Mouse (Mus musculus): Measurements from ENCODE around the gene Hes2. TPM values are rescaled to one million over a fixed set of nuclear protein-coding genes. Genes with fewer than 3 reads are reported as not detected.

Hes2 gene
- total and polyA plus RNA-seq, 3 experiments, result not detected

- no peak for DNase-seq
These were observed 2.1 kb downstream of the Hes2 start for GRCm38 (mm10) chr4:152160748-152161147.

GRCm38 (mm10) chr4:152161601-152162000, 2.9 kb downstream of the Hes2 start:
- DNase-seq, result no peak

- no peak for DNase-seq
These were observed 4.1 kb downstream of the Hes2 start for GRCm38 (mm10) chr4:152162748-152163147.

GRCm38 (mm10) chr4:152165036-152165931, 6.6 kb downstream of the Hes2 start:
- DNase-seq, result peak; percentile 60

GRCm38 (mm10) chr4:152168052-152168451, 9.4 kb downstream of the Hes2 start:
- DNase-seq, result no peak

- DNase-seq, result no peak
These were observed 10.4 kb downstream of the Hes2 start for GRCm38 (mm10) chr4:152169103-152169502.

- DNase-seq, result no peak
These were observed 11.6 kb downstream of the Hes2 start for GRCm38 (mm10) chr4:152170286-152170685.

GRCm38 (mm10) chr4:152171543-152171942, 12.9 kb downstream of the Hes2 start:
- DNase-seq, result no peak

GRCm38 (mm10) chr4:152173041-152173440, 14.4 kb downstream of the Hes2 start:
- peak; percentile 79 for DNase-seq

GRCm38 (mm10) chr4:152173956-152174355, 15.3 kb downstream of the Hes2 start:
- no peak for DNase-seq

GRCm38 (mm10) chr4:152176638-152177037, 18.0 kb downstream of the Hes2 start:
- DNase-seq, result no peak

- DNase-seq, result no peak
These were observed 18.5 kb downstream of the Hes2 start for GRCm38 (mm10) chr4:152177174-152177536.

- peak; percentile 95 for DNase-seq
These were observed 19.1 kb downstream of the Hes2 start, which contains the start of gene Acot7 for GRCm38 (mm10) chr4:152177537-152178343. Gene Acot7, plus strand, starts transcription at chr4:152178134.

- DNase-seq, result peak; percentile 80
These were observed 19.7 kb downstream of the Hes2 start for GRCm38 (mm10) chr4:152178344-152178864.

- DNase-seq, result peak; percentile 69
These were observed 20.4 kb downstream of the Hes2 start for GRCm38 (mm10) chr4:152178916-152179705.

- DNase-seq, result no peak
These were observed 21.4 kb downstream of the Hes2 start for GRCm38 (mm10) chr4:152179946-152180660.

- no peak for DNase-seq
These were observed 23.5 kb downstream of the Hes2 start for GRCm38 (mm10) chr4:152182205-152182604.

GRCm38 (mm10) chr4:152184353-152185035, 25.8 kb downstream of the Hes2 start:
- no peak for DNase-seq

- no peak for DNase-seq
These were observed 26.5 kb downstream of the Hes2 start for GRCm38 (mm10) chr4:152185137-152185509.

- DNase-seq, result no peak
These were observed 27.0 kb downstream of the Hes2 start for GRCm38 (mm10) chr4:152185510-152186204.
